Mouse (Mus musculus): ENCODE measurements at regions not wholly inside any gene's neighbourhood (a gene's known extent, or its start where the extent isn't known, plus 50 kb on each side); places are given as distances from the start of the nearest gene placed in this dataset.

GRCm38 (mm10) chr4:12538694-12539121 is 366.9 kb upstream of the Fam92a start:
- no peak for DNase-seq (ENCODE audit: low read depth, low spot score)

DNA sequence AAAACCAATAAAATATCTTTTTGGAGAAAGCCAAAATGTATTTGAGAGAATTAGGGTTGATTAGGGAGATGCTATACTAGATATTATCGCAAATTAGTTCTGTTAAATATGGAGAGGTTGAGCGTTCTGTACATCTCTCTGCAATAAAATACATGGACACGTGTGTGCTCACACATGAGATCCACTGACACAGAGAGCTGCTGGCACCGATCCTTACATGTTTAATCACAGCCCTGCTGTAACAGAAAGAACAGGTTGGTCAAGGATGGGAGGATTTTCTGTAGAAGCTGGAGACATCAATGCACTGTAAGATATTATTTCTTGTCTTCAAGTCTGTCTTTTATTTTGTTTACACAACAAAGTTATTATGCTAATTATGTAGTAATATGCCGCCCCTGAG is 366.2 kb upstream of the Fam92a start:
- DNase-seq (ENCODE audit: low read depth, low spot score) = no peak

DNA sequence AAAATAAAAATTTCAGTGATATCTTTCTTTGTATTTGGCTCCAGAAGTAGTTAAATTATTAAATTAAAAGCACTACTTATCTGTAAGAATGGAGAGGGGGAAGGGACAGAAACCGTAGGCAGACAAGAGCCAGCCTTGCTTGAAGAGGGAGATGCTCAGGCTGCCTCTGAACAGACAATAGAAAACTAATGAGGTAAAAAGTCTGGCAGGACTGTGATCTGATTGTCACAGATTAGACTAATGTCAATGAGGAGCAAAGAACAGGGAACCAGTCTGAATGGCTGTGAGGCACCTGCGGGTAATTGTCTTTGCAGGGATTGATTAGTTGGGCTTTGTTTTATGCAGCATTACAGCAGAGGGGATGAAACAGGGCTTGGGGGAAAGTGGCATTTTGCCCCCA is 362.3 kb upstream of the Fam92a start:
- DNase-seq (ENCODE audit: low read depth, low spot score) = no peak

- DNase-seq (ENCODE audit: low read depth, low spot score) = no peak
Observed at GRCm38 (mm10) chr4:12532961-12533360, 361.1 kb upstream of the Fam92a start.

GRCm38 (mm10) chr4:12522358-12522757 is 350.5 kb upstream of the Fam92a start:
- no peak for DNase-seq (ENCODE audit: low read depth, low spot score)

DNA sequence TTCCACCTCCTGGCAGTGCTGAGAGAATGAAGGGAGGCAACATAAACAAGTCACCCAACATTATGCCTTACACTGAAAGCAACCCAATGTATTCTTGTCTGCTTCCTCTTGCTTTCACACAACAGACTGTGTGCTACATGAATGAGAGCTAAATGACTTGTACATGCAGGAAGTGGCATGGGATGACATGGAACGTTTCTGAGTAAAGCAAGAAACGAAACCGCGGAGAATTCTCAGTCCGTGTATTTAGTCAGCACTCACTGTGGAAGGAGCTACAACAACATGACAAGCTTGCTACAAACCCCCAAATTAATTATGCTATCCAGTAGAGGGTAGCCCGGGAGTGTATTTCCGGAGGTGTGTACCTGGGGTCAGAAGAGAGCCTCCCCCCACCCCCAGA is 349.4 kb upstream of the Fam92a start:
- DNase-seq (ENCODE audit: low read depth, low spot score) = no peak

- DNase-seq (ENCODE audit: low read depth, low spot score) = no peak
Observed at GRCm38 (mm10) chr4:12516497-12516896, 344.7 kb upstream of the Fam92a start.

GRCm38 (mm10) chr4:12511656-12512385 is 340.0 kb upstream of the Fam92a start:
- DNase-seq (ENCODE audit: low read depth, low spot score) = no peak

- no peak for DNase-seq (ENCODE audit: low read depth, low spot score)
Observed at GRCm38 (mm10) chr4:12506851-12507551, 335.2 kb upstream of the Fam92a start.

DNA sequence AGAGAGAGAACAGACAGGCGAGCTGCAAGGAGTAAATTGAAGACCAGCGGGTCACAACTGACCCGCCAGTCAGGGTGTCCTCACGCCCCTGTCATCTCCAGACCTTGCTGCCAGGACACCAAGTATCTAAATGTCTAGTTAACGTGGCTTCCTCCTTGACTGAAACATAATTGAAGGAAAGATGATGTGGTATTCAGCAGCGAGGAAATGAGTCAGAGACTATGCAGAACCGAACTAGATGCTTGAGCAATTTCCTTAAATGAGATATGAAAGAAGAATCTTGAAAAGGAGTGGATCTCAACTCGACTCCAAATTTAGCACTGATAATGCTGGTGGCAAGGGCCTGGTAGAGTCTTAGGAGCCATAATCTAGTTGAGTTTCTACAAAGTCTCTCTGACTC is 329.3 kb upstream of the Fam92a start:
- DNase-seq (ENCODE audit: low read depth, low spot score) = no peak

GRCm38 (mm10) chr4:12498426-12498825 is 326.6 kb upstream of the Fam92a start:
- DNase-seq (ENCODE audit: low read depth, low spot score) = no peak

GRCm38 (mm10) chr4:12492468-12492867 is 320.7 kb upstream of the Fam92a start:
- no peak for DNase-seq (ENCODE audit: low read depth, low spot score)

DNA sequence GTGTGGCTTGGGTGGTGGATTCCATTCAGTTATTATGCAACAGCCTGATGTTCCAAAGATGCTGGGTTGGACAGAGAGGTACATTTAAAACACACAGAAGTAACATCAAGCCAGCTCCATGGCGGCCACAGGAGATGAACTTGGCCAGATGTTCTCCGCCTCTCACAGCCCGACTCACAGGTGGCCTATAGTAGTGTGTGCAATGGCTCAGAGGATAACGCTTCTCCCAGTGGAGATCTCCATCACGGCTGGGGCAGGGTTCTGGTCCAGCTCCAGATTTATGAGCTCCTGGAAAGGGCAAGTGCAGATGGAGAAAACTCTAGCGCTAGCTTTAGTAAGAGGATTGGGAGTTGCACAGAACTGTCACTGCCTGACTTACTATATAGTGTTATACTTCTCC is 319.5 kb upstream of the Fam92a start:
- DNase-seq (ENCODE audit: low read depth, low spot score) = no peak

DNA sequence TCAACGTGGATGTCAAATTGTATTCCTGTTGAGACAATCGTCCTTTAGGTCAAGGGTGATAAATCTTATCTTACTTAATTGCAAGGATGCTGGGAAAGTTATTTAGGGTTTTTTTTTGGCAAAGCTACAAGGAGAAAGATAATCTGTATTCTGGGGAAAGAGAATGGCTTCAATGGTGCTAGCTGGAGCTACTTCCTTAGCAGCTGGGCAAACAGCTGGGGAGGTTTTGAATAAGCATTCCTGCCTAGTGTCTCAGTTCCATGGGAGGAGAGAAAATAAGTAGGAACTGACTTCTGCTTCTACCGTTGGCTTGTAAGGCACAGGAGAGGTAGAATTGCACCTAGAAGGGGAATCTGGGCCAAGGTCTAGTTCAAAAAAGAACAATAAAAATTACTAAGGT is 318.3 kb upstream of the Fam92a start:
- no peak for DNase-seq (ENCODE audit: low read depth, low spot score)

- DNase-seq (ENCODE audit: low read depth, low spot score) = no peak
Observed at GRCm38 (mm10) chr4:12489358-12489757, 317.5 kb upstream of the Fam92a start.

DNA sequence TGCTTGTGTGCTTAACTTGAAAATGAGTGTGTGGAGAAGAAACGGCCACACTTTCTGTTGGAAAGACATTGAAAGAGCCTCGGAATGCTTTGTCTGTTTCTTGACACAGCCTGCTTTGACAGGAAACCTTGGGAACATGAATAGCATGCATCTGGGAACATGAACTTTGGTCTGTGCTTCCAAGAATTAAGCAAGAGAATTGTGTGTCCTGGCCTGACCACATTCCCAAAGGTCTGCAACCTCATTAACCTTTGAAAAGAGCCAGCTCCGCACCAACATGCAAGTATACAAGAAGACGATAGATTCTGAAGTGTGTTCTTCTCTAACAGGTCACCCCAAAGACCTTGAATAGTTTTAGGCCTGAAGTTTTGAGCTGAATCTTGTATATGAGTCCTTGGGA is 309.7 kb upstream of the Fam92a start:
- no peak for DNase-seq (ENCODE audit: low read depth, low spot score)

- no peak for DNase-seq (ENCODE audit: low read depth, low spot score)
Observed at GRCm38 (mm10) chr4:12476717-12477116, 304.9 kb upstream of the Fam92a start.

DNA sequence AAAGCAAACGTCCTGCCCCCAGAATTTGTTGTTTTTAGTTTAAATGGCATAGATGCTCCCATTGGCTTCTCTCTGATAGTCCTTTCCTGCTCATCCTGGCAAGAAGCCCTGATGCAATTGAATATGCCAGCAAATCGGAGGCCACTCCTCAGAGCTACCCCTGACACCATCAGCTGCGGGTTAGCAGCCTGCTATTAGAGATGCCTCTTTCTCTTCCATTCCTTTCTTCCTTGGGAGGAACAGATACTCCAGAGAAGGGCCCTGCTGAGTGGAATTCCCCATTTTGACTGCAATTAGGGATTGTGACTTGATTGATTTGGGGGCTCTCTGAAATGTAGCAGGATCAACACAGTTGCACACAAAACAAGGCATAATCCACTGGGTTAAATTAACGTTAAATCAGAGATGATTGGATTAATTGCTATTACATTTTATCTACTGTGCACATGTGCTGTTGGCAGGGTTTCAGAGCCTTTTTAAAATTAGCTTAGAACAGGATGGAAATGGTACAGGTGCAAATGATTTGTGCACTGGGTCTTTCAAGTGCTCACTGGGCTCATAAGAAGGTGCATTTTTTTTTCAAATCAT is 303.3 kb upstream of the Fam92a start:
- no peak for DNase-seq (ENCODE audit: low read depth, low spot score)

GRCm38 (mm10) chr4:12474421-12474820 is 302.6 kb upstream of the Fam92a start:
- no peak for DNase-seq (ENCODE audit: low read depth, low spot score)

DNA sequence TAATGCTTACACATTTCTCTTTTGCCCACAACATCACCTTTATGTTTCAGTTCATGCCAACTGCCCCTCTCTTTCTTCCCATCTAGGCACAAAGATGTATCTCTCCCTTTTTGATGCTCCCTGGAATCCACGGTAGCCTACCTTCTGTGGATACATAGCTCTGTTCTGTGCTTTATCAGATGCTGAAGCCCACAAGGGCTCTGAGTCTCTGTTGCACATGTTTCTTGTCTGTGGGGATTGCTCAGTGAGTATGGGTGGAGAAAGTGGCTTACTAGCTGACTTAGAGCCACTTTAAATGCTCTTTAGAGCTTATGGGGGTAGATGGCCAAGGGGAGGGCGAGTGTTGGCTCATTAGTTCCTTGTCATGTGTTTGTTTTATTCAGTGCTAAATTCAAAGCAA is 289.9 kb upstream of the Fam92a start:
- DNase-seq (ENCODE audit: low read depth, low spot score) = no peak

GRCm38 (mm10) chr4:12461251-12461650 is 289.4 kb upstream of the Fam92a start:
- DNase-seq (ENCODE audit: low read depth, low spot score) = no peak

- DNase-seq (ENCODE audit: low read depth, low spot score) = no peak
Observed at GRCm38 (mm10) chr4:12457978-12458597, 286.3 kb upstream of the Fam92a start.

DNA sequence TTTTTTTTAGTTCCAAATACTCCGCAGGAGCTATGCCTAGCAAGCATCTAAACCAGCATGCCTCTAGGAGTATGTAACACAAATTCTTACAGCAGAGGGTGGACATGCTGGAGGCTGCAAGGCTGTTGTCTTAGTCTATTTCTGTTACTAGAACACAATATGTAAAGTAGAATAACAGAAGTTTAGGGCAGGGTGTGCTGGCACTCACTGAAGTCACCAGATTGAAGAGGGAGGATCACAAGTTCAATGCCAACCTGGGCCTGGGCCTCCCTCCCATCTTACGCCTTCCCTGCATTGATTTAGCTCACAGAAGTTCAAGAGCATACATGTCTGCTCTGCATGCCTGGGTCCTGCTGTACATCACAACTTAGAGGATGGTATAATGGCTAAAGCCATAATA is 280.3 kb upstream of the Fam92a start:
- DNase-seq (ENCODE audit: low read depth, low spot score) = no peak

Data from WW6 (cell line).